Comparison of ENCODE assay signal across 8 mouse cellular contexts in genomic region chr3:152401964-152402670, GRCm38 (mm10). TPM values are rescaled to one million over a fixed set of nuclear protein-coding genes. Genes with fewer than 3 reads are reported as not detected.
DNase-seq lines count a peak whose midpoint lies in the region; ATAC-seq and TF ChIP-seq lines count a peak whose summit lies in the region.
"Had no signal": no experiment of that assay in that cellular context is flagged by ENCODE, and none has a peak within 500 bp of the region (broad histone marks: within the 10 kb centered on the region; RNA-seq: fewer than 3 reads in every experiment).

No protein-coding gene starts in this region.

- ATAC-seq in heart, embryonic 12.5 days (ENCODE audit: insufficient number of reproducible peaks, low FRiP score): peak; percentile 58; the same call in 1 of the 2 replicates
- ATAC-seq in liver, embryonic 16.5 days (ENCODE audit: low read depth): peak; percentile 47

- no peak for TF ChIP-seq POLR2A in brain, embryonic 14.5 days (IDR thresholded peaks at IDR 0.05; ENCODE audit: borderline replicate concordance, extremely low read depth, insufficient read depth, insufficient read length, poor library complexity, severe bottlenecking)

- no peak for TF ChIP-seq CTCF in brain, embryonic 14.5 days (IDR thresholded peaks at IDR 0.05; ENCODE audit: borderline replicate concordance, extremely low read depth, insufficient read depth, insufficient read length)

- H3K4me2 ChIP-seq in heart, embryonic 12.5 days: 0 out of 2 replicates have a peak overlapping the region, but pooled peaks have one; percentile 6
- no peak overlapping the region for H3K4me2 ChIP-seq in liver, embryonic 16.5 days (ENCODE audit: low read depth, low read length)
- H3K4me2 ChIP-seq: liver, embryonic 13.5 days had no signal

- peaks cover 62% of the 10 kb centered on the region for H3K4me1 ChIP-seq in heart, embryonic 12.5 days (replicated peaks)
- H3K4me1 ChIP-seq in liver, embryonic 16.5 days (ENCODE audit: control insufficient read depth, low read depth, low read length): peaks cover 59% of the 10 kb centered on the region

- DNase-seq in urinary bladder, postnatal 14 days (ENCODE audit: low spot score): peak; percentile 68
- no peak for DNase-seq in urinary bladder, adult 2 months (ENCODE audit: low spot score)
- peak; percentile 23 for DNase-seq in brain, embryonic 14.5 days (ENCODE audit: low read depth)
- DNase-seq in thymus, postnatal 0 days (ENCODE audit: low spot score): no peak
- DNase-seq in cerebellum, postnatal 14 days: no peak
- DNase-seq: liver, embryonic 13.5 days had no signal

- no peaks in the 10 kb centered on the region for H3K36me3 ChIP-seq in heart, embryonic 12.5 days
- no peaks in the 10 kb centered on the region for H3K36me3 ChIP-seq in liver, embryonic 16.5 days (ENCODE audit: control insufficient read depth, insufficient read depth)

- H3K9ac ChIP-seq in heart, embryonic 12.5 days: no peak overlapping the region
- no peak overlapping the region for H3K9ac ChIP-seq in liver, embryonic 16.5 days (ENCODE audit: low read depth, low read length)
- H3K9ac ChIP-seq: liver, embryonic 13.5 days had no signal

- H3K27ac ChIP-seq in heart, embryonic 12.5 days (ENCODE audit: poor library complexity, severe bottlenecking): no peak overlapping the region
- H3K27ac ChIP-seq in liver, embryonic 16.5 days (ENCODE audit: low read length): peak overlapping the region; percentile 8; the same call in 1 of the 2 replicates
- H3K27ac ChIP-seq: liver, embryonic 13.5 days had no signal

- no peaks in the 10 kb centered on the region for H3K27me3 ChIP-seq in heart, embryonic 12.5 days (replicated peaks)
- H3K27me3 ChIP-seq in liver, embryonic 16.5 days (ENCODE audit: control insufficient read depth, insufficient read depth, low read depth, low read length): no peaks in the 10 kb centered on the region
- H3K27me3 ChIP-seq: liver, embryonic 13.5 days had no signal

- WGBS in heart, embryonic 12.5 days: 67% methylated on average over 7 of the region's 7 CpGs
- 67% methylated on average over 7 of the region's 7 CpGs for WGBS in liver, embryonic 16.5 days (ENCODE audit: insufficient replicate concordance)

- no peaks in the 10 kb centered on the region for H3K9me3 ChIP-seq in heart, embryonic 12.5 days (replicated peaks)
- H3K9me3 ChIP-seq in liver, embryonic 16.5 days (replicated peaks; ENCODE audit: control insufficient read depth, low read length): no peaks in the 10 kb centered on the region
- H3K9me3 ChIP-seq: liver, embryonic 13.5 days had no signal

- H3K4me3 ChIP-seq in heart, embryonic 12.5 days: no peak overlapping the region
- no peak overlapping the region for H3K4me3 ChIP-seq in liver, embryonic 16.5 days (ENCODE audit: low read depth, low read length)
- H3K4me3 ChIP-seq: liver, embryonic 13.5 days had no signal

RNA-seq across cellular contexts. Expression of gene Zzz3, which starts 6.8 kb away (rescaled TPM):
- polyA plus RNA-seq in urinary bladder, adult 2 months (2012; rRNA removed): 25.4 and 26.2 TPM in 2 replicates
- polyA plus RNA-seq in brain, embryonic 14.5 days (2012; rRNA removed): 31.6 and 33.7 TPM in 2 replicates
- 37.4 and 38.8 TPM in 2 replicates for polyA plus RNA-seq in heart, embryonic 12.5 days (2016; fragmentation: Nextera tagmentation; extraction: Ambion mirVana)
- 11.3 and 12.3 TPM in 2 replicates for polyA plus RNA-seq in liver, embryonic 16.5 days (2015; fragmentation: Nextera tagmentation; extraction: Ambion mirVana)
- 41.7 and 44.6 TPM in 2 replicates for polyA plus RNA-seq in thymus, postnatal 0 days (2015; fragmentation: Nextera tagmentation; extraction: Ambion mirVana)

RNA-seq across cellular contexts. Expression of gene Usp33, which starts 55.8 kb away (rescaled TPM):
- 32.8 and 39.3 TPM in 2 replicates for polyA plus RNA-seq in urinary bladder, adult 2 months (2012; rRNA removed)
- polyA plus RNA-seq in brain, embryonic 14.5 days (2012; rRNA removed): 84.3 and 86.1 TPM in 2 replicates
- 37.7 and 38.1 TPM in 2 replicates for polyA plus RNA-seq in heart, embryonic 12.5 days (2016; fragmentation: Nextera tagmentation; extraction: Ambion mirVana)
- polyA plus RNA-seq in liver, embryonic 16.5 days (2015; fragmentation: Nextera tagmentation; extraction: Ambion mirVana): 20.2 and 22.0 TPM in 2 replicates
- polyA plus RNA-seq in thymus, postnatal 0 days (2015; fragmentation: Nextera tagmentation; extraction: Ambion mirVana): 30.4 and 35.4 TPM in 2 replicates

Comparison
In these comparisons a context has a peak if more than half of its experiments do, and no peak if none do; other contexts are left out.
1. DNase-seq: peak in urinary bladder, postnatal 14 days (single experiment) and brain, embryonic 14.5 days (single experiment); none in urinary bladder, adult 2 months (single experiment), thymus, postnatal 0 days (single experiment) and cerebellum, postnatal 14 days (0 of 2).